Mouse (Mus musculus): Measurements from ENCODE around the gene Epha3. TPM values are rescaled to one million over a fixed set of nuclear protein-coding genes. Genes with fewer than 3 reads are reported as not detected.

Gene Epha3
- polyA plus RNA-seq, 1 experiment from 2014 or later = 11.0 TPM

DNA sequence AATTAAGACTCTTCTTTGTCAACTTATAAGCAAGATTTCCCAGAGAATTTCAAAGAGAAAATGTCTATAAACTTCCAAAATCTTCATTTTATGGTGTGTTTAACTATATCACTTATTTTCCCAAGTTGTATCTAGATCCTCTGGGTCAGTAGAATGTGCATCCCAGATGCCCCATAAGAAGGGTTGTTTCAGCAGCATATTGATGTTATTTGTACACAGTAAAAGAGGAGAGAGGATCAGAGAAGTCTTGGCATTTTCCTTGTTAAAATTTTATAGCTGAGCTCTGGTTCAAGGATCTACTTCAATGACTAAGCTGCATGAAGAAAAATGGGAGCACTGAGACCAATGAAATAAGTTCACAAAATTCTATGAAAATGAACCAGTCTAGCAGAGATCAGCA lies 324.5 kb downstream of the Epha3 start:
- H3K36me3 ChIP-seq = no peaks in the 10 kb centered on the region
- no peak for ATAC-seq
- H3K4me3 ChIP-seq (replicated peaks) = no peak overlapping the region

DNA sequence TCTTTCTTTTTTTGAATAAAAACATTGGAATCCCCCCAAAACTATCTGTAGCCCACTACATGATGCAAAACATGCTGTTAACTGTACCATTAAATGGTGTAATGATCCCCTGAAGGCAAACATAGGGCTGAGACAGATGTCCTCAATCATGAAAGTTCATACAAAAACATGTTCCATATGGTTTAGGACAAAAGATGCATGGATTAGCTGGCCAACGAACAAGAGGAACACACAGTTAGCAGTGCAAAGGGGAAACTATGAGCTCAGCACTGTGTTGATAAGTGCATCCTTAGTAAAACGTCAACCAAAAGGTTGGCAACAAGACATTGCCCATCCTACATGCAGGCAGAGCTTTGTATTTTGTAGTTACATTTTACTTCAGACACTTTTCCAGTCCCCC lies 335.2 kb downstream of the Epha3 start:
- Histone ChIP-seq H3K4me3 (replicated peaks) (no peak overlapping the region), H3K9me3 (no peaks in the 10 kb centered on the region), H3K4me1 (replicated peaks) (no peaks in the 10 kb centered on the region), H3K36me3 (no peaks in the 10 kb centered on the region), H3K27ac (no peak overlapping the region), H3K4me2 (replicated peaks) (no peak overlapping the region), H3K9ac (no peak overlapping the region), H3K27me3 (replicated peaks) (no peaks in the 10 kb centered on the region)
- ATAC-seq = no peak
- 44% methylated on average over 2 of the region's 2 CpGs for WGBS

More for the DNA sequence above, 324.5 kb downstream of the Epha3 start:
- Histone ChIP-seq H3K27me3 (replicated peaks) (no peaks in the 10 kb centered on the region), H3K9ac (no peak overlapping the region), H3K4me1 (replicated peaks) (no peaks in the 10 kb centered on the region), H3K9me3 (no peaks in the 10 kb centered on the region), H3K27ac (no peak overlapping the region), H3K4me2 (replicated peaks) (no peak overlapping the region)

DNA sequence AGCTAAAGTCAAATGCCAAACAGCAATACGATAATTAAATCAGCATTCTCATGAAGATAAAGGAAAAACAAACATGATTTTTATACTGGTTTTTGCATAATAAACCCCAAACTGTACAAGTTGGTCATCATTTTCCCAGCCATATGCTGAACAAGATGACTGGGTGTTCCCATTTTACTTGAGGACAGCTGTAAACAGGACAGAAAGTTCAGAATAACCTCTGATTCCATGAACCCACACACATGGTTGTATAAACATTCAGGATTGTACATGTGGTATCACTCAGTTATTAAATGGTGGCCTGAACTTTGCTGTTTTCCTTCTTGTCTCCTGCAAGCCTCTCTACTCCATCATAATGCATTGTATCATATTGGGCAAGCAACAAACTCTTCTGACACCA lies 346.3 kb downstream of the Epha3 start:
- Histone ChIP-seq H3K9ac (no peak overlapping the region), H3K4me3 (replicated peaks) (no peak overlapping the region), H3K36me3 (no peaks in the 10 kb centered on the region), H3K9me3 (no peaks in the 10 kb centered on the region), H3K27me3 (replicated peaks) (no peaks in the 10 kb centered on the region), H3K27ac (no peak overlapping the region), H3K4me2 (replicated peaks) (no peak overlapping the region), H3K4me1 (replicated peaks) (no peaks in the 10 kb centered on the region)
- no peak for ATAC-seq
- 79% methylated on average over 1 of the region's 1 CpGs for WGBS

DNA sequence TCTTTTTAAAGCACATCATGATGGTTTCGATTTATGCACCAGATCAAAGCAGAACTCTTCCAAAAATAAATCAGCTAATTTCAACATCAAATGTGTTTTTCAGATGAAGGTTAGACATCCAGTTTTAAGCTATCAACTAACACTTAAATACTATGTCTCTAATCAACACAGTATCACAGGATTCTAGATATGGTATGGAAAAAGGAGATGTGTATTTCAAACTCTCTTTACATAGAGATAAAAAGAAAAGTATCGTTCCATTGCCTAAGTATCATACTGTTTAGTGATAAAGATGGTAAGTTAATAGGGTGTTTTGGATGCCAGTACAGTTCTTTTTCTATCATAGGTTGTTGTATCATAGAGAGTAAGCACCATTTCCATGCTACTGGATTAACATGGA lies 353.9 kb downstream of the Epha3 start:
- Histone ChIP-seq H3K9ac (no peak overlapping the region), H3K4me1 (replicated peaks) (no peaks in the 10 kb centered on the region), H3K4me2 (replicated peaks) (no peak overlapping the region), H3K27me3 (replicated peaks) (no peaks in the 10 kb centered on the region), H3K9me3 (no peaks in the 10 kb centered on the region), H3K4me3 (replicated peaks) (no peak overlapping the region), H3K36me3 (no peaks in the 10 kb centered on the region), H3K27ac (no peak overlapping the region)
- ATAC-seq = no peak
- 86% methylated on average over 2 of the region's 2 CpGs for WGBS

DNA sequence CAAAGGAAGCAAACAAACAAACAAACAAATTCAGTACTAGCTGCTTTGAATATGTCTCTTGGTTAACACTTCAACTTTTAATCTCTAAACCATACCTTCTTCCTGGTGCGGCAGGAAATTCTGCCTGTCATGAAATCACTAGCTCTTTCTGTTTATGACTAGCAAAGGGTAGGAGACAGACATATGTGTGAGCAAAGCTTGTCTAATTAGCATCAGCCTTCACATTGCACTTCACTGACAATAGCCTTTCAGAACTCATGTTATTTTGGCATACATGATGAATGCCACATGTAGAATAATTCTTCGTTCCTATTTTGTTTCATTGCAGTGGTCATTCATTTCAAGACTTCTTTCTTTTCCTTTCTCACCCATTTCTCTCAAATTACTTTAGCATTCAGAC lies 357.5 kb downstream of the Epha3 start:
- no peak overlapping the region for H3K9ac ChIP-seq
- no peak overlapping the region for H3K4me2 ChIP-seq (replicated peaks)
- H3K27me3 ChIP-seq (replicated peaks) = no peaks in the 10 kb centered on the region
- H3K9me3 ChIP-seq = no peaks in the 10 kb centered on the region
- no peaks in the 10 kb centered on the region for H3K36me3 ChIP-seq
- WGBS = 89% methylated on average over 2 of the region's 2 CpGs
- H3K4me3 ChIP-seq (replicated peaks) = no peak overlapping the region
- no peak for ATAC-seq
- no peak overlapping the region for H3K27ac ChIP-seq
- H3K4me1 ChIP-seq (replicated peaks) = no peaks in the 10 kb centered on the region

DNA sequence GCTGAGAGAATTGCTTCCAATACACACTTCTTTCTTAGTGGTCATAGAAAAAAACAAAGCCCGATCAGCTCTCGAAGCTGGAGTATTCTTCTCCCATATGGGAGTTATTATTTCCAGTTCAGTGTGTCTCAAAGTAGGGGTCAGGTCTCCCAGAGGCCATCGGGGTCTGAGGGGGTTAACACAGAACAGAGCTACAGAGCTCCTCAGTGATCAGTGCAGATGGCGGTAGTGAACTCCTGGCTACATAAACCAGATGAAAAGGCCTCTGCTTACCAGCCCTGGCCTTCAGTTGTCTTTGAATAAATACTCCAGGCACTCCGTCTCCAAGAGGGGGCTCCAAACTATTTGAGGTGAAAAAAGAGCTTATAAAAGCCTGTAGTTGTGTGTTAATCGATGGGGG lies 362.5 kb downstream of the Epha3 start:
- 70% methylated on average over 6 of the region's 6 CpGs for WGBS

DNA sequence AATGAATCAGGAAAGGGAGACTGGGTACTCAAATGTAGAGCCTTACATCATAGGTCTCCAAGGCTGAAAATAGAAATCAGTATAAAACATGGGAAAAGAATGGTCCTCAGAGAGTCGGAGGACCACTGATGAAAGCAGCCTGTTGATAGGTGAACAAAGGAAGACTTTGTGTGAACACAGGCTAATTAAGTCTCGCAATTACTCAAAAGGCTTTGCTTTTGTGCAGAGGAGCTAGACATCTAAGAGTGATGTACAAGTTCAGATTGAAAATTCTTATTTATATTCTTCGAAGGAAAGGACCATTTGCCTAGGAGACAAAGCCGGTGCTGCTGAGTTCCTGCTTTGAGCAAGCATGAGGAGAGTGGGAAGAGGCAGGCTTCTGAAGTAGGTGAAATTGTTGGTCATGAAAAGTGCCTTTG lies 363.0 kb downstream of the Epha3 start:
- no peak overlapping the region for H3K27ac ChIP-seq
- no peaks in the 10 kb centered on the region for H3K36me3 ChIP-seq
- 81% methylated on average over 4 of the region's 4 CpGs for WGBS
- no peaks in the 10 kb centered on the region for H3K27me3 ChIP-seq (replicated peaks)
- ATAC-seq = no peak
- H3K4me3 ChIP-seq (replicated peaks) = no peak overlapping the region
- H3K9me3 ChIP-seq = no peaks in the 10 kb centered on the region
- no peak overlapping the region for H3K4me2 ChIP-seq (replicated peaks)
- H3K9ac ChIP-seq = no peak overlapping the region
- H3K4me1 ChIP-seq (replicated peaks) = no peaks in the 10 kb centered on the region

More for the DNA sequence above, 362.5 kb downstream of the Epha3 start:
- Histone ChIP-seq H3K27me3 (replicated peaks) (no peaks in the 10 kb centered on the region), H3K36me3 (no peaks in the 10 kb centered on the region), H3K9me3 (no peaks in the 10 kb centered on the region), H3K4me3 (replicated peaks) (no peak overlapping the region), H3K4me1 (replicated peaks) (no peaks in the 10 kb centered on the region), H3K9ac (no peak overlapping the region), H3K4me2 (replicated peaks) (no peak overlapping the region), H3K27ac (no peak overlapping the region)
- no peak for ATAC-seq

Measured in intestine, embryonic 15.5 days (tissue).